Comparison of ENCODE assay signal across 23 mouse cellular contexts in genomic region chr12:110400936-110401335, GRCm38 (mm10).
"Had no signal": no experiment of that assay in that cellular context is flagged by ENCODE, and none has a peak within 500 bp of the region (broad histone marks: within the 10 kb centered on the region; RNA-seq: fewer than 3 reads in every experiment).

No protein-coding gene starts in this region.

- H3K4me2 ChIP-seq: limb, embryonic 12.5 days; limb, embryonic 15.5 days; liver, embryonic 11.5 days; lung, embryonic 14.5 days; midbrain, embryonic 15.5 days; neural tube, embryonic 12.5 days; neural tube, embryonic 15.5 days; stomach, embryonic 15.5 days had no signal

- H3K9ac ChIP-seq: limb, embryonic 12.5 days; limb, embryonic 15.5 days; liver, embryonic 14.5 days; liver, postnatal 0 days; lung, embryonic 14.5 days; midbrain, embryonic 15.5 days; neural tube, embryonic 12.5 days; neural tube, embryonic 15.5 days; stomach, embryonic 15.5 days had no signal

- DNase-seq: kidney, adult 2 months; kidney, postnatal 25 days; left cerebral cortex, postnatal 4 days; liver, postnatal 0 days; lung, embryonic 14.5 days; lung, postnatal 36 days; right cerebral cortex, adult 18-20 months; right cerebral cortex, postnatal 14 days; spleen, adult 18-20 months; thymus, adult 18-20 months; thymus, postnatal 36 days had no signal

- H3K4me3 ChIP-seq: limb, embryonic 12.5 days; limb, embryonic 15.5 days; megakaryocyte, embryonic 14.5 days; midbrain, embryonic 10.5 days; midbrain, embryonic 15.5 days; neural tube, embryonic 12.5 days; neural tube, embryonic 15.5 days; stomach, embryonic 15.5 days had no signal

- H3K4me1 ChIP-seq: limb, embryonic 12.5 days; limb, embryonic 15.5 days; megakaryocyte, embryonic 14.5 days; midbrain, embryonic 10.5 days; midbrain, embryonic 15.5 days; neural tube, embryonic 12.5 days; neural tube, embryonic 15.5 days; stomach, embryonic 15.5 days had no signal

- H3K27me3 ChIP-seq: midbrain, embryonic 15.5 days; neural tube, embryonic 12.5 days; stomach, embryonic 15.5 days had no signal

- H3K27ac ChIP-seq: kidney, postnatal 0 days; limb, embryonic 12.5 days; limb, embryonic 15.5 days; liver, embryonic 14.5 days; midbrain, embryonic 10.5 days; midbrain, embryonic 15.5 days; neural tube, embryonic 12.5 days; neural tube, embryonic 15.5 days; stomach, embryonic 15.5 days had no signal

- ATAC-seq: liver, postnatal 0 days; lung, postnatal 0 days; midbrain, embryonic 15.5 days had no signal

- H3K36me3 ChIP-seq: limb, embryonic 12.5 days; limb, embryonic 15.5 days; midbrain, embryonic 10.5 days; midbrain, embryonic 15.5 days; neural tube, embryonic 12.5 days; neural tube, embryonic 15.5 days; stomach, embryonic 15.5 days had no signal

- H3K9me3 ChIP-seq: limb, embryonic 12.5 days; limb, embryonic 15.5 days; midbrain, embryonic 10.5 days; midbrain, embryonic 15.5 days; neural tube, embryonic 12.5 days; neural tube, embryonic 15.5 days; stomach, embryonic 15.5 days had no signal
